Mouse (Mus musculus) cerebellum, adult 18-20 months (tissue): ENCODE results near the gene Klc1.
A peak's percentile ranks its signal among the peaks of the same experiment; 100 is the strongest.

Source experiments
- DNase-seq, 2 experiments: peaks; one replicate each; pipeline ENCODE4 v3.0.0; 2021

The Klc1 gene

GRCm38 (mm10) chr12:111743981-111744423, 14.6 kb upstream of the Klc1 start:
- peak in 1 of 2 experiments; percentile 20 for DNase-seq

GRCm38 (mm10) chr12:111745274-111745673, 13.4 kb upstream of the Klc1 start:
- no peak for DNase-seq

DNA sequence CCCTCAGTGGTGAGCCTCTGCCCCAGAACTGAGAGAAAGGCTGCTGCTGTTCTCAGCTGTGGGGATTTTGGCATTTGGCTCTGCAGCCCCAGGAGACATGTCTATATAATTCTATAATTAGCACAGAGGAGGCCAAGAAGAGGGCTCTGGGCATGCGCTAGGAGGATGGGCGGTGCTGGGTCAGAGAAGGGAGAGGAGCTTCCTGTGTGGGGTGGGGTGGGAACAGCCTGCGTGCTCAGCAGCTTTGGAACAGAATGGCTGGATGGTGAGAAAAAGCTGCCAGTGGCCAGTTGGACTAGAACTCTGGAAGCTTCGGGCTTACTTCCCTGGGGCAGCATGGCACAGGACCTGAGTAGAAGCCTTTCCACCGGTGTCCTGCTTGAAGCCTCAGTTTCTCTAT, 12.6 kb upstream of the Klc1 start:
- peak in 1 of 2 experiments; percentile 47 for DNase-seq

- DNase-seq, result no peak
These were observed 11.2 kb upstream of the Klc1 start for GRCm38 (mm10) chr12:111747421-111747820.

DNA sequence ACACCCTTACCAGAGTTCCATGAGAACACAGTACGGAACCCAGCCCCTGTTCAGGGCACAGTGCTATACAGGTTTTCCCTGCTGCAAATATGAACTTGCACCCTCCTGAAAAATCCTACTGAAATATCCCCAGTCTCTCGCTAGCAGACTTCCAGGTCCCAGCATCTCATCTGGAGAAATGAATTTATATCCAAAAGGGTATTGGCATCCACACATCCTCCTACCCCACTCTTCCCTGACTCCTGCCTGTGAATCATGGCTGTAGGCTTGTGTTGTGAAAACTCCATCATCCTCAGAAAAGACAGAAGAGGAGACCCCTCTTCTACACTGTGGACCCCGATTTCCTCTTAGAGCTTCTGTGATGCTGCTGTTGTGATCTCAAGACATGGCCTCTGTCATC, 7.9 kb upstream of the Klc1 start:
- no peak for DNase-seq

DNA sequence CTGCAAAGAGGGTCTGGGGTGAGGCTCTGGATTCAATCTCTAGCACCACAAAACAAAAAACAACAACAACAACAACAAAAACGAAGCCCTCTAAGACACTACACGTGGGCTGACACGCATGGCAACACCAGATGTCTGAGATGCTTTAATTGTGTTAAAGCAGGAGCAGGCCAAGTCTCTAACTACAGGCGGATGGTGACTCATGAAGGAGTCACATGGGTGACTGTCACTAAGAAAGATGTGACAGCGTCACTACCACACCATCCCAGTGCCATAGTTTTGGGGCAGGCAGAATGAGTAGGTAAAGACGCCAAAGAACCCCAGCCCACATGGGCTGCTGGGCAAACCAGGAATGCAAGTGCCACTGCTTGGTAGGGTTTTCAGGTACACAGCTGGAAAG, 6.2 kb upstream of the Klc1 start:
- DNase-seq, result no peak

GRCm38 (mm10) chr12:111753347-111753746, 5.3 kb upstream of the Klc1 start:
- DNase-seq, result no peak

DNA sequence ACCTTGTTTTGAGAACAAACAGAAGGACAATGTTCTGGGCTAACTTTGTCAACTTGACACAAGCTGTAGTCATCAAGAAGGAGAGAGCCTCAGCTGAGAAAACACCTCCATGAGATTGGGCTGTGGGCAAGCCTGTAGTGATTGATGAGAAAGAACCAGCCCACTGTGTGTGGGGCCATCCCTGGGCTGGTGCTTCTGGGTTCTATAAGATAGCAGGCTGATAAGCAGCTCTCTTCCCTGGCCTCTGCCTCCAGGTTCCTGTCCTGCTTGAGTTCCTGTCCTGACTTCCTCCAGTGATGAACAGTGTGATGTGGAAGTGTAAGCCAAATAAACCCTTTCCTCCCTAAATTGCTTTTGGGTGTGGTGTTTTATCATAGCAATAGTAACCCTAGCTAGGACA, 3.9 kb upstream of the Klc1 start:
- no peak for DNase-seq

DNA sequence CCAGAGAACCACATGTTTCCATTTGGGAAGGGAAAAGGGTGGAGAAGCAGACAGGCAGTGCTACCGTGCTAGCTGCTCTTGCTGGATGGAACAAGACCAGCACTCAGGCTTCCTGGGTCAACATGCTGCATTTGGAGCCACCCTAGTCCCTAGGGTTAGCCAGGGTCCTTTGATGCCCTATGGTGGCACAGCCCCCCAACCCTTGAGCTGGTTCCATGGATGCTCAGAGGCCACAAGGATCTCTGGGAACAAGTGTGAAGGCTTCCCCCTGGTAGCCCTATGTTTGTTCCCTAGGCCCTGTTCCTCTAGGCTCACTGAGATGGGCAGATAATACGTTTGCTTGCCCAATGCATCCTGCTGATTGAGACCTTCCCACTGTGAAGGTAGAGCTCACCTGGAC, 3.4 kb upstream of the Klc1 start:
- DNase-seq, result no peak

DNA sequence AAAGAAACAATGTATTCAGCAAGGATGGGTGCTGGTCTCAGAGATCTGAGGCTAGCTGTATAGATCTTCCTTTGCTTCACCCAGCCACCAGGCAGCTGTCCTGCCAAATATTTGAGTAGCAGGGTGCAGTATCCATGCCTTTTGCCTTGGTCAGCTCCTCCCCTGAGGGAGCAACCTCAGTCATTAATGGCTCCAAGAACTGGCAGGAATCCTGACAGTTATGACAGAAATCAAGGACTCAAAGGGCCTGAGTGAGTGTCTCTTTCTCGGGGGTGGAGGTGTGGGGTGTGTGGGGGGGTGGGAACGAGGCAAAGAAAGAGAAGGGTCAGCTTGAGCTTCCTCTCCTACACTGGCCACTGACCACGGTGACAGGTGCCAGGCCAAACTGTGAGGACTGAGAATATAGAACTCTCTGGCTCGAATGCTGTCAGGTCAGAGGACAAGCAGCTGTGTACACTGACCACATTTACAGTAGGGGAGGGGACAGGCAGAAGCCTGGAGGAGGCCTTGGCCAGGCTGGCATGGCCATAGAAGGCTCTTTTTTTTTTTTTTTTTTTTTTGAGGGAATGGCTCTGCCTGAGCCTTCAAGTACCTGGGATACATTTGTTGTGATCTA, 2.5 kb upstream of the Klc1 start:
- DNase-seq, result no peak

DNA sequence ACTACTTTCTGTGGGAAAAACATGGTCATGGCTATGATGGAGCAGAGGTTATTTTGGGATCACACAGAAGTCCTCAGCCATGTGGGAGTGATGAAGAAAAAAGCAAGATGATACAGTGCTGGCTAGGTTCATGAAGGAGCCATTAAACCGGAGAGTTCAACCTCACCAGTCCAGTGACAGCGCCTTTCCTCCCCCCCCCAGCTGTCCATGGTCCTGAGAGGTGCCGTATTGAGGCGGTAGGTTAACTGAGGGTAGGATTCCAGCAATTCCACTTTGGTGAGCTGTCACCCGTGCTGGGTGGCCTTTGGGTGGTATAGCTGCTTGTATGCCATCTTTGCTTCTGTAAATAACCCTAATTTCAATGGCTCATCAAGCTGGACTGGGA, 2.0 kb upstream of the Klc1 start:
- DNase-seq, result no peak

DNA sequence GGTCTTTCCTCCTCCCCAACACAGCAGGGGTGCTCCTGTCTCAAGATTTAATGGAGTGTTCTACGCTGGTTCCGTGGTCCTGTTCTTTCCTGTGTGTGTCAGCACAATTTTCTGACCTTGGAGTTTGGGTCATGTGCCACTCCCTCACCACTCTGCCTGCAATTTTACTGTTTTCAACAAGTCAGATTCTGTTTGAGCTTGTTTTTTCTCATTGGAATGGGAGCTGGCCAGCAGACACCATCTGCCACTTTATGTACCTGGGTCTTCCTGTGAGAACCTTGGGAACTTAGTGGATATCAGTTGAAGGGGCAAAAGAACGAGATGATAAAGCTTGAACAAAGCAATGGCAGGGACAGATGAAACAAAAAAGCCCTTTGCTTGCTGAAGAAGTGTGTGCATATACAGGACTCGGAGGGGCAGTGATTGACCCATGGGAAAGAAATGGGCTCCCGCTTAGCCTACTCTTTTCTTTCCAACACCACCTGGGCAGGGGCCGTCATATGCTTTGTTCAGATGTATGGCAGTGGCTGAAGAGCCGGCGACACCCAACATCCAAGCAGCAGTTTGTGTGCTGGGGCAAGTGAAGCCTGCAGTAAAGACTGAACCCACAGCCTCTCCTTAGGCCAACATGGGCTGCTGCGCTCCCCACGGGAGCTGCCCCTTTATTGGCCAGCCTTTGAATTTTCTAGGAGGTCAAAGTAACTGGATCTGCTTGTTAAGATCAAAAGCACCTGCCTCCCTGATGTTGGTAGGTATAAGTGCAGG, 906 bp upstream of the Klc1 start:
- peak in 1 of 2 experiments; percentile 43 for DNase-seq

DNA sequence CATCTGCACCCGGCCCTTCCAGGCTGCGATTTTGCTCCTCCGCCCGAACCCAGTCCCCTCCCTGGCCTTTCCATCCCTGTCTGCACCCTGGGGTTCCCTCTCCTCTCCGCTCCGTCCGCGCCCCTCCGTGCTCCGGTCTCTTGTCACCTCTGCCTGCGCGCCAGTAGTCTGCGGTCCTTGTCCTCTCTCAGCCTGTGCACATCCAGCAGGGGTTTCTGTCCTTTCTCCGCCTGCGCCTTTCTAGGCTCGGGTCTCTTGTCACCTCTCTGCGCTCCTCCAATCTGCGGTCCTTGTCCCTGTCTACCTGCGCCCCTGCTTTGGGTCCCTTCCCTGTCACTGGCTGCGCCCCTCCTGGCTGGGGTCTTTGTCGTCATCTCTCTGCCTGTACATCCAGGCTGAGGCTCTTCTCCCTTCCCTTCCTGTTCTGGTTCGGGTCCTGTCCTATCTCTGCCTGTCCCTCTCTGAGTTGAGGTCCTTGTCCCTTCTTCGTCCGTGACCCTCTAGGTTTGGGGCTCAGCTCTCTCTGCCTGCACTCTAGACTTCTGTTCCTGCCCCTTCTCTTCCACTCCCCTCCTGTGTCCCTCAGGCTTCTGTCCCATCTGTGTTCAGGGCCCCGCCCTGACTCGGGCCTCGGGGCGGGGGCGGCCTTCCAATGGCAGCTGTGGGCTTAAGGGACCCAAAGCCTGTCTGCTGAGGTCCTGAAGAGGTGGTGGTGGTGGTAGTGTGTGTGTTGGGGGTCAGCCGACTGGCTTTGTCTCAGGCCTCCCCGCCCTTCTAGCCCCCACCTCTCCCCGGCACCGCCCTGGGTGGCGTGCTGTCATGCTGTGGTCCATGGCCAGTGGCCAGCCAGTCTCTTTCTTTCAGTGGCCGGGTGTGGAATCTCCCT, 770 bp downstream of the Klc1 start:
- peak; percentile 77 to 81 for DNase-seq

DNA sequence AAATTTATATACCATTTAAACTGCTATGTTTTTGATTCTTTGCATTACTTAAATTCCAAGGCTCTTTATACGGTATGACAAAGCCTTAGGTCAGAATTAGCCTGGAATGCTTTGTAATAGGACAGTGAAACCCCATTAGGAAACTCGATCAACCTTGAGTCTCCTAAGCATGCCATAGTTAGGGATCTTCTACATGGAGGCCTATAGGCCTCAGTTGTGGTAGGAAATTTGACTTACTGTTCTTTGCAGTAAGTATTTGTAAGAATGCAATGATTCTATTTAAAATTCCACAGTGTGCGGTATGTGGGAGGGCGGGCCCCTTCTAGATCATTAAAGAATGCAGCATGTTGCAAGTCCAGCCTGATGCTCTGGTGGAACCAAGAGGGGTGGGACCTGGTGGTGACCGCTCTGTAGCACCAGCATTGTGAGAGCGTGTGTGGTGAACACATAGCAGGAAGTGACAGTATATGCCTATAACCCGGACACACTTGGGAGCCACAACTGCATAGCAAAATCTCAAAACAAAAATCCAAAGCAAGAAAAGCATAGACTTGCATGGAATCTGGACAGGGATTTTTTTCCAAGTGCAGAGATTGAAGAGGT, 1.8 kb downstream of the Klc1 start:
- no peak for DNase-seq

- DNase-seq, result peak in 1 of 2 experiments; percentile 28
These were observed 4.1 kb downstream of the Klc1 start for GRCm38 (mm10) chr12:111762620-111763280.

GRCm38 (mm10) chr12:111766313-111767236, 7.9 kb downstream of the Klc1 start:
- DNase-seq, result peak; percentile 40 to 45

DNA sequence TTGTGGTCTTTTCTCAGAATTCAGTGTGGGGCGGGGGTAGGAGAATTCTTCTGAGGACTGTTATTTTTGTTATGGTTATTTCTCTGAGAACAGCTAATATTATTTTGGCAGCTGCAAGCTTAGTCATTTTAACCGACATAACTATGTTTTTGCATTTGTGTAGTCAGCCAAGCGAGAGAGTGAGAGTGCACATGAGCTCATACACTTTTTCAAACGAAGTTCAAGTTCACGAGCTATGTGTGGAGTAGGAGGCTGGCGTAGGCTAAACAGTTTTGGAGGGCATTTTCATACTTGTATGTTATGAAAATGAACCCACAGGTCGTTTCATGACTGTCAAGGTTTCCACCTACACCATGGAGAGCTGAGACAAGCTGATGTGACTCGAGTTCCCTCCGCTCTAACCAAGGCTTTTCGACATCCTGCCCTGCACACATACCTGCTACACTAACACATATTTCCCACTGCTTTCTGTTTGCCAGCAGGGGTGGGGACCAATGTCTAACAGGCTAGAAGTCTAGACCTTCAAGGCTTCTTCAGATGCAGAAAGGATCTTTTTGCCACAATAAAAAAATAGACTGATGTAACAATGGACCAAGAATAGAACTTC, 9.8 kb downstream of the Klc1 start:
- DNase-seq, result no peak

- peak; percentile 58 for DNase-seq
These were observed 10.7 kb downstream of the Klc1 start for GRCm38 (mm10) chr12:111769306-111769705.

GRCm38 (mm10) chr12:111769816-111770577, 11.3 kb downstream of the Klc1 start:
- no peak for DNase-seq

GRCm38 (mm10) chr12:111770651-111771050, 12.0 kb downstream of the Klc1 start:
- peak in 1 of 2 experiments; percentile 30 for DNase-seq
